Mouse (Mus musculus): ENCODE measurements at regions not wholly inside any gene's neighbourhood (a gene's known extent, or its start where the extent isn't known, plus 50 kb on each side); places are given as distances from the start of the nearest gene placed in this dataset.

DNA sequence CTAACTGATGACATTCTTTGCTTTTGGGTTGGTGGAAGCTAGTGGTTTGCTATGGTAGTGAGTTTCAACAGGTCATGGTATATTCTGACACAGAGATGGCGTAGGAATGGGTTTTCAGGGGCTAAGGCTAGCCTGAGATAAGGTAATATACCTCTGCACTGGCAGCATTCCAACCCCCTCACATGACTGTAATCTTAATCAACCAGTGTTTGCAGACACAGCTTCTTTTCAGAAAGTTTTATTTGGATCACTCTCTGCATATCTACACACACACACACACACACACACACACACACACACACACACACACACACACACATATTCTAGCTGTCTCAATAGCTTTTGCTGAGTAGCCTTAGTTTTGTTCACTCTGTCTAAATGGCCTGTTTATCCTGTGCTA lies 119.4 kb downstream of the Fam173b start:
- H3K27ac ChIP-seq (ENCODE audit: insufficient read depth, low read depth) = no peak overlapping the region
- TF ChIP-seq MAX (IDR thresholded peaks at IDR 0.05; ENCODE audit: low read length) = no peak
- TF ChIP-seq MAFK (IDR thresholded peaks at IDR 0.05; ENCODE audit: insufficient replicate concordance, low read length) = no peak
- no peak for TF ChIP-seq ZKSCAN1 (IDR thresholded peaks at IDR 0.05; ENCODE audit: borderline replicate concordance, low read depth, low read length)
- TF ChIP-seq ZMIZ1 (IDR thresholded peaks at IDR 0.05; ENCODE audit: low read depth, low read length) = no peak
- TF ChIP-seq ZC3H11A (IDR thresholded peaks at IDR 0.05; ENCODE audit: low read depth, low read length) = no peak
- no peak for TF ChIP-seq TCF12 (IDR thresholded peaks at IDR 0.05; ENCODE audit: low read depth, low read length)
- no peak for TF ChIP-seq IRF4 (IDR thresholded peaks at IDR 0.05; ENCODE audit: low read depth, low read length)
- TF ChIP-seq NELFE (IDR thresholded peaks at IDR 0.05; ENCODE audit: low read depth, low read length) = no peak
- H3K4me1 ChIP-seq (ENCODE audit: control insufficient read depth in 1 of 2, insufficient read depth in 2 of 2) = peaks cover 8 to 27% of the 10 kb centered on the region in 2 experiments
- H3K79me2 ChIP-seq (replicated peaks; ENCODE audit: control insufficient read depth, extremely low read depth, insufficient read depth, poor library complexity, severe bottlenecking) = no peaks in the 10 kb centered on the region
- no peak overlapping the region for H3K9ac ChIP-seq (ENCODE audit: insufficient read depth, low read depth)
- DNase-seq (ENCODE audit: extremely low read depth) = no peak
- dilution Hi-C loops (cut with MboI; ENCODE audit: extremely low pct_ligation_motif_present, extremely low pct_unique_long_range_greater_than_20kb, low sequenced_read_pairs) (no loop called here), in situ Hi-C loops (cut with MboI; ENCODE audit: low pct_ligation_motif_present, low pct_unique_long_range_greater_than_20kb, low sequenced_read_pairs) (no loop called here)
- no peak overlapping the region for H3K4me2 ChIP-seq (ENCODE audit: insufficient read depth, low read depth, poor library complexity, severe bottlenecking)
- no peaks in the 10 kb centered on the region for H3K36me3 ChIP-seq (replicated peaks in 1 of 2; ENCODE audit: control insufficient read depth in 1 of 2, insufficient read depth in 1 of 2, low read length in 1 of 2)
- H3K4me3 ChIP-seq (replicated peaks in 1 of 3; ENCODE audit: low read depth in 2 of 3, low read length in 2 of 3, poor library complexity in 1 of 3) = no peak overlapping the region
- H3K27me3 ChIP-seq (replicated peaks) = no peaks in the 10 kb centered on the region
- H3K9me3 ChIP-seq (replicated peaks; ENCODE audit: low read length) = no peaks in the 10 kb centered on the region

GRCm38 (mm10) chr15:31722429-31722828 lies 120.8 kb downstream of the Fam173b start:
- dilution Hi-C loops (cut with MboI; ENCODE audit: extremely low pct_ligation_motif_present, extremely low pct_unique_long_range_greater_than_20kb, low sequenced_read_pairs) = no loop called here
- no peak overlapping the region for H3K4me2 ChIP-seq (ENCODE audit: insufficient read depth, low read depth, poor library complexity, severe bottlenecking)
- TF ChIP-seq ZMIZ1 (IDR thresholded peaks at IDR 0.05; ENCODE audit: low read depth, low read length) (no peak), MAZ (IDR thresholded peaks at IDR 0.05; ENCODE audit: low read depth, low read length) (no peak), MYC (IDR thresholded peaks at IDR 0.05; ENCODE audit: low read depth, low read length) (no peak), TCF12 (IDR thresholded peaks at IDR 0.05; ENCODE audit: low read depth, low read length) (no peak), BHLHE40 (IDR thresholded peaks at IDR 0.05; ENCODE audit: low read depth, low read length) (no peak)
- no peak for DNase-seq (ENCODE audit: extremely low read depth)
- H3K4me1 ChIP-seq (ENCODE audit: control insufficient read depth in 1 of 2, insufficient read depth in 2 of 2) = peaks cover 8 to 22% of the 10 kb centered on the region in 2 experiments
- no peaks in the 10 kb centered on the region for H3K27me3 ChIP-seq (replicated peaks)
- no peak overlapping the region for H3K9ac ChIP-seq (ENCODE audit: insufficient read depth, low read depth)
- H3K4me3 ChIP-seq (replicated peaks in 1 of 3; ENCODE audit: low read depth in 2 of 3, low read length in 2 of 3, poor library complexity in 1 of 3) = no peak overlapping the region
- no peaks in the 10 kb centered on the region for H3K79me2 ChIP-seq (replicated peaks; ENCODE audit: control insufficient read depth, extremely low read depth, insufficient read depth, poor library complexity, severe bottlenecking)
- no peaks in the 10 kb centered on the region for H3K9me3 ChIP-seq (replicated peaks; ENCODE audit: low read length)
- H3K27ac ChIP-seq (ENCODE audit: insufficient read depth, low read depth) = no peak overlapping the region
- in situ Hi-C loops (cut with MboI; ENCODE audit: low pct_ligation_motif_present, low pct_unique_long_range_greater_than_20kb, low sequenced_read_pairs) = no loop called here
- no peaks in the 10 kb centered on the region for H3K36me3 ChIP-seq (replicated peaks in 1 of 2; ENCODE audit: control insufficient read depth in 1 of 2, insufficient read depth in 1 of 2, low read length in 1 of 2)

- dilution Hi-C loops (cut with MboI; ENCODE audit: extremely low pct_ligation_motif_present, extremely low pct_unique_long_range_greater_than_20kb, low sequenced_read_pairs) = no loop called here
- Histone ChIP-seq H3K27ac (ENCODE audit: insufficient read depth, low read depth) (no peak overlapping the region), H3K27me3 (replicated peaks) (no peaks in the 10 kb centered on the region), H3K36me3 (replicated peaks in 1 of 2; ENCODE audit: control insufficient read depth in 1 of 2, insufficient read depth in 1 of 2, low read length in 1 of 2) (no peaks in the 10 kb centered on the region), H3K4me3 (replicated peaks in 1 of 3; ENCODE audit: low read depth in 2 of 3, low read length in 2 of 3, poor library complexity in 1 of 3) (peak overlapping the region in 2 of 3 experiments; percentile 17 to 22), H3K9me3 (replicated peaks; ENCODE audit: low read length) (no peaks in the 10 kb centered on the region), H3K4me1 (ENCODE audit: control insufficient read depth in 1 of 2, insufficient read depth in 2 of 2) (peaks cover 8 to 22% of the 10 kb centered on the region in 2 experiments), H3K79me2 (replicated peaks; ENCODE audit: control insufficient read depth, extremely low read depth, insufficient read depth, poor library complexity, severe bottlenecking) (no peaks in the 10 kb centered on the region), H3K9ac (ENCODE audit: insufficient read depth, low read depth) (no peak overlapping the region), H3K4me2 (ENCODE audit: insufficient read depth, low read depth, poor library complexity, severe bottlenecking) (peak overlapping the region; percentile 79)
- TF ChIP-seq MYC (IDR thresholded peaks at IDR 0.05; ENCODE audit: low read depth, low read length) (0 out of 2 replicates have a peak, but pooled peaks have one; percentile 39), BHLHE40 (IDR thresholded peaks at IDR 0.05; ENCODE audit: low read depth, low read length) (peak; percentile 58), TBP (conservative IDR thresholded peaks at IDR 0.05; ENCODE audit: low read depth, low read length) (0 out of 2 replicates have a peak, but pooled peaks have one; percentile 40), UBTF (IDR thresholded peaks at IDR 0.05; ENCODE audit: low read depth, low read length) (no peak), TCF12 (IDR thresholded peaks at IDR 0.05; ENCODE audit: low read depth, low read length) (peak; percentile 9; the same call in 1 of the 2 replicates), POLR2A (IDR thresholded peaks at IDR 0.05; ENCODE audit: low read depth, low read length) (peak; percentile 43), MXI1 (IDR thresholded peaks at IDR 0.05; ENCODE audit: low read depth, low read length) (peak; percentile 55; the same call in 1 of the 2 replicates), GABPA (IDR thresholded peaks at IDR 0.05; ENCODE audit: insufficient replicate concordance, low read depth, low read length) (no peak)
- in situ Hi-C loops (cut with MboI; ENCODE audit: low pct_ligation_motif_present, low pct_unique_long_range_greater_than_20kb, low sequenced_read_pairs) = no loop called here
- peak; percentile 92 for DNase-seq (ENCODE audit: extremely low read depth)
Observed at GRCm38 (mm10) chr15:31724252-31724651, 122.6 kb downstream of the Fam173b start.

All from CH12.LX (cell line).